Mouse (Mus musculus): ENCODE results near the gene Arhgef33. TPM values are rescaled to one million over a fixed set of nuclear protein-coding genes. Genes with fewer than 3 reads are reported as not detected.

Gene Arhgef33
- polyA plus RNA-seq, 1 experiment from 2014 or later, result 0.65 TPM

Other genes starting within 250 kb of the Arhgef33 start
- gene Hnrnpll, start 245.1 kb upstream of the Arhgef33 start, polyA plus RNA-seq (2015; fragmentation: Nextera tagmentation; extraction: Ambion mirVana), result 54.9 and 59.8 TPM in 2 replicates
- gene Galm, start 179.9 kb upstream of the Arhgef33 start, polyA plus RNA-seq (2015; fragmentation: Nextera tagmentation; extraction: Ambion mirVana), result 25.8 and 32.0 TPM in 2 replicates
- 476 and 487 TPM in 2 replicates for gene Srsf7, start 100.1 kb upstream of the Arhgef33 start, polyA plus RNA-seq (2015; fragmentation: Nextera tagmentation; extraction: Ambion mirVana)
- gene Ttc39d, start 99.9 kb upstream of the Arhgef33 start, polyA plus RNA-seq (2015; fragmentation: Nextera tagmentation; extraction: Ambion mirVana), result 0.34 and 0.52 TPM in 2 replicates
- 33.4 and 36.1 TPM in 2 replicates for gene Gemin6, start 83.0 kb upstream of the Arhgef33 start, polyA plus RNA-seq (2015; fragmentation: Nextera tagmentation; extraction: Ambion mirVana)
- 28.2 and 35.1 TPM in 2 replicates for gene Morn2, start 17.2 kb upstream of the Arhgef33 start, polyA plus RNA-seq (2015; fragmentation: Nextera tagmentation; extraction: Ambion mirVana)
- gene Dhx57, start 16.9 kb upstream of the Arhgef33 start, polyA plus RNA-seq (2015; fragmentation: Nextera tagmentation; extraction: Ambion mirVana), result 18.6 and 18.8 TPM in 2 replicates
- gene Gm10190, start 66.1 kb downstream of the Arhgef33 start, polyA plus RNA-seq (2015; fragmentation: Nextera tagmentation; extraction: Ambion mirVana), result 1.2 and 2.8 TPM in 2 replicates
- 4.6 and 4.7 TPM in 2 replicates for gene Sos1, start 173.0 kb downstream of the Arhgef33 start, polyA plus RNA-seq (2015; fragmentation: Nextera tagmentation; extraction: Ambion mirVana)